Mouse (Mus musculus) embryonic facial prominence, embryonic 11.5 days (tissue): ENCODE measurements at regions not wholly inside any gene's neighbourhood (a gene's known extent, or its start where the extent isn't known, plus 50 kb on each side); places are given as distances from the start of the nearest gene placed in this dataset.
A peak's percentile ranks its signal among the peaks of the same experiment; 100 is the strongest.
"Not testable (repeated sequence)": the region's sequence is repeated elsewhere in the genome, so short reads cannot be mapped to it uniquely, and the experiment has no call there.

Experiments
- ATAC-seq: fragments of 200-750 bp; cut with Nextera tagmentation; replicated peaks from 2 replicates; pipeline ENCODE4 v1.8.0; 2017; ENCODE audit warnings: low read depth; ENCODE audit not compliant: insufficient number of reproducible peaks, low FRiP score, low TSS enrichment
- DNase-seq: peaks from one replicate; pipeline ENCODE4 v3.0.0-alpha.2; 2015; ENCODE audit warnings: low spot score
- H3K27ac ChIP-seq: fragments of 300-500 bp; sonication (generic); replicated peaks from 2 replicates; pipeline ENCODE4 v1.5.1; 2014; ENCODE audit warnings: mild to moderate bottlenecking, low read depth, low read length, control low read depth
- H3K27me3 ChIP-seq: fragments of 300-500 bp; sonication (generic); 2 replicates; pipeline ENCODE4 v1.6.1; 2014; ENCODE audit warnings: mild to moderate bottlenecking, low read length, moderate library complexity, mixed read lengths; ENCODE audit not compliant: control insufficient read depth, insufficient read depth
- H3K36me3 ChIP-seq: fragments of 300-500 bp; sonication (generic); replicated peaks from 2 replicates; pipeline ENCODE4 v1.6.1; 2014; ENCODE audit warnings: low read depth, mild to moderate bottlenecking, low read length, moderate library complexity, mixed read lengths; ENCODE audit not compliant: control insufficient read depth, insufficient read depth
- H3K4me1 ChIP-seq: fragments of 300-500 bp; sonication (generic); 2 replicates; pipeline ENCODE4 v1.6.1; 2014; ENCODE audit warnings: low read length, mixed read lengths; ENCODE audit not compliant: control insufficient read depth, insufficient read depth
- H3K4me2 ChIP-seq: fragments of 300-500 bp; sonication (generic); 2 replicates; pipeline ENCODE4 v1.6.1; 2014; ENCODE audit warnings: low read depth, mild to moderate bottlenecking, control low read depth, low read length, moderate library complexity
- H3K4me3 ChIP-seq: fragments of 300-500 bp; sonication (generic); 2 replicates; pipeline ENCODE4 v1.5.1; 2014; ENCODE audit warnings: low read depth, low read length, control low read depth
- H3K9ac ChIP-seq: fragments of 300-500 bp; sonication (generic); replicated peaks from 2 replicates; pipeline ENCODE4 v1.6.1; 2014; ENCODE audit warnings: mild to moderate bottlenecking, control low read depth, low read length
- H3K9me3 ChIP-seq: fragments of 300-500 bp; sonication (generic); replicated peaks from 2 replicates; pipeline ENCODE4 v1.6.1; 2016; ENCODE audit warnings: mild to moderate bottlenecking, low read length, inconsistent platforms, mixed read lengths; ENCODE audit not compliant: control insufficient read depth
- WGBS: fragments of 180-500 bp; shearing (Covaris S2); extraction: QIAGEN DNeasy Blood & Tissue Kit; methylation state at CpG from one replicate; pipeline ENCODE4 v1.1.7; 2014; 5-methylcytosine and 5-hydroxymethylcytosine counted together

DNA sequence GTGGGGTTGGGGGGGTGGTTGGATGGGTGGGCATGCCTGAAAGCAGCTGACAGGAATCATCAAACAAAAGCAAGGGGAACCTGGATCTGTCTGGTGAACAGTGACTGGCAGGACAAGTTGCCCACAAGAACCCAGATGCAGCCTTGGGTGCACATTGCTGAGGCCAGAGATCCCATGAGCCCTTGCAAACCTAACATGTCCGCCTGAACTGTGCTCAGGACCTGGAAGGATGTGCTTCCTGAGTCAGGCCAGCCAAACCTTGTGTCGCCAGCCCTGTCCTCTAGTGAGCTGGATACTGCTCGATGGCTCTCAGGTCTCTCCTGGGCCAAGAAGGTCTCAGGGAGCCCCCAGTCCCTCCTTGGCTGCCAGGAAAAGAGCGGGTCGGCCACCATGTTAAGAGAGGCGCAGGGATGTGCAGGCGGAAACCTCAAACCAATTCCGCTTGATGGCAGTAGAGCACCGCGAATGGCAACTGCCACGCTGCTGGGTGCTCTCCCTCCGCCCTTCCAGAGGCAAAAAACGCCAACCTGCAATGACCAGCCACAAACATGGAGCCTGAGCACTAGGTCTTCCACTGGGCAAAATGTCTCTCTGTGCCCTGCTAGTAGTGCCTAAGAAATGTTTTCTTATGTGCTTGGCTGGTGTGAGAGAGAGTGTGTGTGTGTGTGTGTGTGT lies 140.2 kb downstream of the Pls3 start:
- not testable (repeated sequence) for H3K36me3 ChIP-seq, H3K27ac ChIP-seq, H3K9me3 ChIP-seq, H3K4me1 ChIP-seq, H3K9ac ChIP-seq, H3K4me2 ChIP-seq, H3K4me3 ChIP-seq, H3K27me3 ChIP-seq, DNase-seq, ATAC-seq
- WGBS = 56% methylated on average over 8 of the region's 13 CpGs

DNA sequence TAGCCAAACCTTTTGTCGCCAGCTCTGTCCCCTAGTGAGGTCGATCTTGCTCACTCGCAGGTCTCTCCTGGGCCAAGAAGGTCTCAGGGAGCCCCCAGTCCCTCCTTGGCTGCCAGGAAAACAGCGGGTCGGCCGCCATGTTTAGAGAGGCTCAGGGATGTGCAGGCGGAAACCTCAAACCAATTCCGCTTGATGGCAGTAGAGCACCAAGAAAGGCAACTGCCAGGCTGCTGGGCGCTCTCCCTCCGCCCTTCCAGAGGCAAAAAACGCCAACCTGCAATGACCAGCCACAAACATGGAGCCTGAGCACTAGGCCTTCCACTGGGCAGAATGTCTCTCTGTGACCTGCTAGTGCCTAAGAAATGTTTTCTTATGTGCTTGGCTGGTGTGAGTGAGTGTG lies 141.3 kb downstream of the Pls3 start:
- DNase-seq = peak; percentile 10
- not testable (repeated sequence) for ATAC-seq, H3K4me3 ChIP-seq, H3K4me2 ChIP-seq, H3K27ac ChIP-seq, H3K9ac ChIP-seq, H3K4me1 ChIP-seq, H3K9me3 ChIP-seq, H3K27me3 ChIP-seq, H3K36me3 ChIP-seq
- WGBS = 63% methylated on average over 11 of the region's 11 CpGs

DNA sequence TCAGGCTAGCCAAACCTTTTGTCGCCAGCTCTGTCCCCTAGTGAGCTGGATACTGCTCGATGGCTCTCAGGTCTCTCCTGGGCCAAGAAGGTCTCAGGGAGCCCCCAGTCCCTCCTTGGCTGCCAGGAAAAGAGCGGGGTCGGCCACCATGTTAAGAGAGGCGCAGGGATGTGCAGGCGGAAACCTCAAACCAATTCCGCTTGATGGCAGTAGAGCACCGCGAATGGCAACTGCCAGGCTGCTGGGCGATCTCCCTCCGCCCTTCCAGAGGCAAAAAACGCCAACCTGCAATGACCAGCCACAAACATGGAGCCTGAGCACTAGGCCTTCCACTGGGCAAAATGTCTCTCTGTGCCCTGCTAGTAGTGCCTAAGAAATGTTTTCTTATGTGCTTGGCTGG lies 145.2 kb downstream of the Pls3 start:
- DNase-seq, ATAC-seq: not testable (repeated sequence)
- 73% methylated on average over 10 of the region's 12 CpGs for WGBS

DNA sequence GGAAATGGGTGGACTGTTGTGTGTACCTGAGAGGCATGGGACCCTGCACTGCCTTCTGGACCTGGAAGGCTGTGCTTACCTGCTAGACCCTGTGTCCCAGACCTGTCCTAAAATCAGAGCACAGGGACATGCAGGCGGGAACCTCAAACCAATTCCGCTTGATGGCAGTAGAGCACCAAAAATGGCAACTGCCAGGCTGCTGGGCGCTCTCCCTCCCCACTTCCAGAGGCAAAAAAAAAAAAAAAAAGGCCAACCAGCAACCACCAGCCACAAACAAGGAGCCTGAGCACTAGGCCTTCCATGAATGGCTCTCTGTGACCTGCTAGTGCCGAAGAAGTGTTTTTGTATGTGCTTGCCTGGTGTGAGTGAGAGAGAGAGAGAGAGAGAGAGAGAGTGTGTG lies 146.5 kb downstream of the Pls3 start:
- ATAC-seq (no peak), DNase-seq (peak; percentile 15)
- H3K27ac ChIP-seq = no peak overlapping the region
- no peak overlapping the region for H3K4me3 ChIP-seq
- 69% methylated on average over 4 of the region's 4 CpGs for WGBS
- no peaks in the 10 kb centered on the region for H3K9me3 ChIP-seq
- no peaks in the 10 kb centered on the region for H3K4me1 ChIP-seq
- no peak overlapping the region for H3K4me2 ChIP-seq
- H3K27me3 ChIP-seq = no peaks in the 10 kb centered on the region
- H3K36me3 ChIP-seq = no peaks in the 10 kb centered on the region
- H3K9ac ChIP-seq = no peak overlapping the region

More for the DNA sequence above, 145.2 kb downstream of the Pls3 start:
- not testable (repeated sequence) for H3K4me3 ChIP-seq, H3K4me1 ChIP-seq, H3K27ac ChIP-seq, H3K36me3 ChIP-seq, H3K9ac ChIP-seq, H3K4me2 ChIP-seq, H3K27me3 ChIP-seq, H3K9me3 ChIP-seq

DNA sequence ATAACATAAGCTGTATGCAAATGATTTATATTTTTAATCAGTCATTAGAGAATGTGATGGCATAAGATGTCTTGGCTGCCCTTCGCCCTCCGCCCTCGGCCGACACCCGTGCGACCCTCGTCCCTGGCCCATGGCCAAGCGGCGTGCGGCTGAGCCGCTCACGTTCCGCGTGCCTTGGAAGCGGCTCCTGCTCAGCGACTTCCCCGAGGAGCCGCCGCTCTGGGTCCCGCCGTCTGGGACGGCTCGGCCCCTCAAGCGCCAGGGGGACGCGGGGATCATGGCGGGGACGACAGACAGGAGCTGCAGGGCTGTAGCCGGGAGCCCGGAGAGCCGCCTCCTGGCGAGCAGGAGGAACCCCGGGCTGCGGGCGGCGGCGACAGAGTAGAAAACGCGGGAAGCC lies 145.5 kb upstream of the Rab39b start:
- not testable (repeated sequence) for DNase-seq, H3K9ac ChIP-seq, H3K4me3 ChIP-seq, H3K4me1 ChIP-seq, ATAC-seq, H3K4me2 ChIP-seq, H3K27me3 ChIP-seq, H3K9me3 ChIP-seq, H3K36me3 ChIP-seq, H3K27ac ChIP-seq
- WGBS = 71% methylated on average over 19 of the region's 39 CpGs

DNA sequence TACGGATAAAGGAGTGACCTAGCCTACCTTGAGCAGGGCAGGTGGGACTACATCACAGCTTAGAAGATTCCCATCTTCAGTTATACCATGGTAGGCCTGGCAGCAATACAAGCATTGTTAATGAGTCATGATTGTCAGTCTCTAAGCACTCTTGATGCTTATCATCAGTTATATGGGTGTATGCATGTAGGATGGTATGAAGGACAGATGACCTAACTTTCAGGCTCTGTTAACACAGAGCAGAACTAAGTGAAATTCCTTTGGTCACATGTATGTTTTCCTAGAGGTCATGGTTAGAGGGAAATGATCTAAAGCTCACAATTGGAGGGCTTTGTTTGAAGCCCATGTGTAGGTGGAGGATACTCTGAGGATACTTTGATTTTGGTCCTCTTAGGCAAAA lies 121.9 kb upstream of the Rab39b start:
- no peak for DNase-seq
- ATAC-seq = no peak
- WGBS = 23% methylated on average over 1 of the region's 1 CpGs

DNA sequence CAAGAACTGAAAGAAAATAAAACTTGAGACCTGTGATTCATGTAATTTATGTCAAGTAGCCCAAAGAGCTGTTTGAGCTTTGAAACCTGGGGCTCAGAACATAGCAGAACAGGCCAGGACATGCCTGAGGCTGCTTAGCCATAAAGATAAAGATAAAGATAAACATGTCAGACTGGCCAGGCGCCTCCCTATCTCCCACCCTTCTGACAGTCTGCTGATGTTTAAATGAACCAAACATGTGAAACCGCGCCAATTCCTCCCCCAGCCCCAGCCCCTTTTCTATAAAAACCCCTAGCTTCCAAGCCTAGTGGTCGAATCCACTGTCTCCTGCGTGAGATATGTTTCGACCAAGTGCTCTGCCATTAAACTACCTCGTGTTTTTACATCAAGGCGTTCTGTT lies 97.2 kb upstream of the Rab39b start:
- DNase-seq, H3K4me2 ChIP-seq, H3K4me3 ChIP-seq, H3K9ac ChIP-seq, H3K36me3 ChIP-seq, H3K9me3 ChIP-seq, H3K27ac ChIP-seq, H3K4me1 ChIP-seq, H3K27me3 ChIP-seq, ATAC-seq: not testable (repeated sequence)
- WGBS = 96% methylated on average over 8 of the region's 8 CpGs

More for the DNA sequence above, 121.9 kb upstream of the Rab39b start:
- Histone ChIP-seq H3K9ac (no peak overlapping the region), H3K27ac (no peak overlapping the region), H3K4me2 (no peak overlapping the region), H3K36me3 (no peaks in the 10 kb centered on the region), H3K27me3 (no peaks in the 10 kb centered on the region), H3K4me1 (no peaks in the 10 kb centered on the region), H3K4me3 (no peak overlapping the region), H3K9me3 (no peaks in the 10 kb centered on the region)

DNA sequence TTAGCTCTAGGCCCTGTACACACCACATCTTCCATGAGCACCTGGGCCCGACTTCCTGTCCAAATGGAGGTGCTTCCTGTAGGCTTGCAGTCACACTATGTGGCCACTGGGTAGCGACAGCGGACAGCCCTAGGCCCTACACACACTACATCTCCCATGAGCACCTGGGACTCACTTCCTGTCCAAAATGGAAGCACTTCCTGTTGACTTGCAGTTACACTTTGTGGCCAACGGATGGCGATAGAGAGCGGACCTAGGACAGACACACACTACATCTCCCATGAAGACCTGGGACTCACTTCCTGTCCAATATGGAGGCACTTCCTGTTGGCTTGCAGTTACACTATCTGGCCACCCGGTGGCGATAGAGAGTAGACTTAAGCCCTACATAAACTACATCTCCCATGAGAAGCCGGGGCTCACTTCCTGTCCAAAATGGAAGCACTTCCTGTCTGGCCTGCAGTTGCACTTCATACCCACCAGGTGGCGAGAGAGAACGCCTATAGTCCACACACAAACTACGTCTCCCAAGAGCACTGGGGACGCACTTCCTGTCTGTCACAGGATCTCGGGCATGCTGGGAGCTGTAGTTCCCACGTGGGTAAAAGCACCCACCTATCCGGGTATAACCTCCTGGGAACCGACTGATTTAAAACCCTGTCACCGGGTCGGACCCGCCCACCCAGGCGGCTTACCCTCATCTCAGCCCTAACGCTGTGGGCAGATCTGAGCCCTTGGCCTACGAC lies 96.1 kb upstream of the Rab39b start:
- no peaks in the 10 kb centered on the region for H3K9me3 ChIP-seq
- no peaks in the 10 kb centered on the region for H3K27me3 ChIP-seq
- no peak overlapping the region for H3K4me3 ChIP-seq
- no peaks in the 10 kb centered on the region for H3K4me1 ChIP-seq
- H3K4me2 ChIP-seq = no peak overlapping the region
- DNase-seq (peak; percentile 92), ATAC-seq (peak; percentile 97)
- H3K36me3 ChIP-seq = no peaks in the 10 kb centered on the region
- whole genome bisulfite sequencing = 6% methylated on average over 23 of the region's 23 CpGs
- H3K9ac ChIP-seq = no peak overlapping the region
- H3K27ac ChIP-seq = no peak overlapping the region
